Mouse (Mus musculus): Measurements from ENCODE around the gene Syn3.
A peak's percentile ranks its signal among the peaks of the same experiment; 100 is the strongest.

Gene Syn3

GRCm38 (mm10) chr10:86303495-86303876 lies 195.2 kb downstream of the Syn3 start:
- DNase-seq = peak in 1 of 2 experiments; percentile 19

- DNase-seq = peak; percentile 85 to 90
Measured at GRCm38 (mm10) chr10:86302761-86303494, 195.8 kb downstream of the Syn3 start.

GRCm38 (mm10) chr10:86302318-86302648 lies 196.4 kb downstream of the Syn3 start:
- peak in 1 of 2 experiments; percentile 15 for DNase-seq

GRCm38 (mm10) chr10:86301593-86302317 lies 196.9 kb downstream of the Syn3 start:
- DNase-seq = peak; percentile 39 to 42

GRCm38 (mm10) chr10:86301117-86301490 lies 197.6 kb downstream of the Syn3 start:
- peak; percentile 33 to 34 for DNase-seq

- DNase-seq = peak; percentile 91 to 94
Measured at GRCm38 (mm10) chr10:86300293-86301116, 198.2 kb downstream of the Syn3 start, which contains the start of gene Timp3. Gene Timp3, plus strand, starts transcription at chr10:86300372.

GRCm38 (mm10) chr10:86299795-86300194 lies 198.9 kb downstream of the Syn3 start:
- DNase-seq = no peak

- peak in 1 of 2 experiments; percentile 14 for DNase-seq
Measured at GRCm38 (mm10) chr10:86298326-86298725, 200.4 kb downstream of the Syn3 start.

- DNase-seq = no peak
Measured at GRCm38 (mm10) chr10:86297307-86297706, 201.4 kb downstream of the Syn3 start.

- DNase-seq = peak; percentile 87 to 89
Measured at GRCm38 (mm10) chr10:86296111-86296510, 202.6 kb downstream of the Syn3 start.

GRCm38 (mm10) chr10:86295454-86296098 lies 203.1 kb downstream of the Syn3 start:
- DNase-seq = no peak

GRCm38 (mm10) chr10:86294599-86295365 lies 203.9 kb downstream of the Syn3 start:
- DNase-seq = no peak

GRCm38 (mm10) chr10:86293880-86294279 lies 204.8 kb downstream of the Syn3 start:
- DNase-seq = no peak

GRCm38 (mm10) chr10:86290109-86290771 lies 208.5 kb downstream of the Syn3 start:
- DNase-seq = peak; percentile 78 to 91

- DNase-seq = peak; percentile 38 to 59
Measured at GRCm38 (mm10) chr10:86286508-86286907, 212.2 kb downstream of the Syn3 start.

- DNase-seq = peak in 1 of 2 experiments; percentile 36
Measured at GRCm38 (mm10) chr10:86281238-86281637, 217.5 kb downstream of the Syn3 start.

- no peak for DNase-seq
Measured at GRCm38 (mm10) chr10:86279579-86280168, 219.0 kb downstream of the Syn3 start.

- no peak for DNase-seq
Measured at GRCm38 (mm10) chr10:86278481-86278880, 220.2 kb downstream of the Syn3 start.

- DNase-seq = no peak
Measured at GRCm38 (mm10) chr10:86277327-86277726, 221.4 kb downstream of the Syn3 start.

GRCm38 (mm10) chr10:86275585-86275984 lies 223.1 kb downstream of the Syn3 start:
- no peak for DNase-seq
